Mouse (Mus musculus) stomach, postnatal 0 days (tissue): ENCODE results near the gene Coa5. TPM values are rescaled to one million over a fixed set of nuclear protein-coding genes. Genes with fewer than 3 reads are reported as not detected.
A peak's percentile ranks its signal among the peaks of the same experiment; 100 is the strongest.

ENCODE experiments used
- ATAC-seq: fragments of 200-750 bp; cut with Nextera tagmentation; 2 replicates; pipeline ENCODE4 v1.8.0; 2017; ENCODE audit not compliant: low FRiP score, low TSS enrichment
- DNase-seq: peaks from one replicate; pipeline ENCODE4 v3.0.0-alpha.2; 2016; ENCODE audit warnings: low spot score
- H3K27ac ChIP-seq: fragments of 300-500 bp; sonication (generic); replicated peaks from 2 replicates; pipeline ENCODE4 v1.5.1; 2014; ENCODE audit warnings: mild to moderate bottlenecking, control low read depth
- H3K27me3 ChIP-seq: fragments of 300-500 bp; sonication (generic); 2 replicates; pipeline ENCODE4 v1.6.1; 2014; ENCODE audit warnings: low read length; ENCODE audit not compliant: control insufficient read depth, insufficient read depth
- H3K36me3 ChIP-seq: fragments of 300-500 bp; sonication (generic); 2 replicates; pipeline ENCODE4 v1.6.1; 2014; ENCODE audit warnings: low read length, mixed read lengths; ENCODE audit not compliant: control insufficient read depth, insufficient read depth
- H3K4me1 ChIP-seq: fragments of 300-500 bp; sonication (generic); replicated peaks from 2 replicates; pipeline ENCODE4 v1.6.1; 2014; ENCODE audit warnings: antibody characterized with exemption; ENCODE audit not compliant: control insufficient read depth, insufficient read depth
- H3K4me2 ChIP-seq: fragments of 300-500 bp; sonication (generic); replicated peaks from 2 replicates; pipeline ENCODE4 v1.6.1; 2014; ENCODE audit warnings: low read depth, mild to moderate bottlenecking, control low read depth, moderate library complexity
- H3K4me3 ChIP-seq: fragments of 300-500 bp; sonication (generic); 2 replicates; pipeline ENCODE4 v1.5.1; 2014; ENCODE audit warnings: low read depth, low read length, control low read depth
- H3K9ac ChIP-seq: fragments of 300-500 bp; sonication (generic); 2 replicates; pipeline ENCODE4 v1.6.1; 2014; ENCODE audit warnings: mild to moderate bottlenecking, low read length, control low read depth, mixed read lengths
- H3K9me3 ChIP-seq: fragments of 300-500 bp; sonication (generic); 2 replicates; pipeline ENCODE4 v1.6.1; 2016; ENCODE audit warnings: low read length; ENCODE audit not compliant: control insufficient read depth
- CTCF ChIP-seq: IDR thresholded peaks from 2 replicates; pipeline ENCODE4 v1.5.1; 2016; ENCODE audit warnings: antibody characterized with exemption, low read depth, mild to moderate bottlenecking, moderate library complexity
- EP300 ChIP-seq: optimal IDR thresholded peaks from 2 replicates; pipeline ENCODE3; 2016; ENCODE audit warnings: antibody characterized with exemption
- WGBS: fragments of 180-500 bp; shearing (Covaris S2); extraction: QIAGEN DNeasy Blood & Tissue Kit; methylation state at CpG from one replicate; pipeline ENCODE4 v1.1.7; 2014; 5-methylcytosine and 5-hydroxymethylcytosine counted together
- polyA plus RNA-seq: library from polyadenylated mRNA; unstranded; fragments of >200 nt; fragmentation: Nextera tagmentation; extraction: Ambion mirVana; gene quantifications from 2 replicates; pipeline ENCODE4 v1.2.1, GENCODE M21; 2015

Coa5 gene
- polyA plus RNA-seq, 1 experiment from 2014 or later, result 24.1 TPM

- Histone ChIP-seq H3K36me3 (no peaks in the 10 kb centered on the region; the same call in 1 of the 2 replicates), H3K27me3 (no peaks in the 10 kb centered on the region), H3K9me3 (0 out of 2 replicates have a peak, but pooled peaks cover 3% of the 10 kb centered on the region), H3K4me3 (no peak overlapping the region), H3K4me1 (no peaks in the 10 kb centered on the region), H3K9ac (no peak overlapping the region), H3K27ac (no peak overlapping the region), H3K4me2 (no peak overlapping the region)
- DNase-seq (no peak), ATAC-seq (no peak)
- 93% methylated on average over 4 of the region's 4 CpGs for WGBS
- TF ChIP-seq CTCF (no peak), EP300 (no peak)
These were observed 37.9 kb upstream of the Coa5 start for GRCm38 (mm10) chr1:37467806-37468205.

DNA sequence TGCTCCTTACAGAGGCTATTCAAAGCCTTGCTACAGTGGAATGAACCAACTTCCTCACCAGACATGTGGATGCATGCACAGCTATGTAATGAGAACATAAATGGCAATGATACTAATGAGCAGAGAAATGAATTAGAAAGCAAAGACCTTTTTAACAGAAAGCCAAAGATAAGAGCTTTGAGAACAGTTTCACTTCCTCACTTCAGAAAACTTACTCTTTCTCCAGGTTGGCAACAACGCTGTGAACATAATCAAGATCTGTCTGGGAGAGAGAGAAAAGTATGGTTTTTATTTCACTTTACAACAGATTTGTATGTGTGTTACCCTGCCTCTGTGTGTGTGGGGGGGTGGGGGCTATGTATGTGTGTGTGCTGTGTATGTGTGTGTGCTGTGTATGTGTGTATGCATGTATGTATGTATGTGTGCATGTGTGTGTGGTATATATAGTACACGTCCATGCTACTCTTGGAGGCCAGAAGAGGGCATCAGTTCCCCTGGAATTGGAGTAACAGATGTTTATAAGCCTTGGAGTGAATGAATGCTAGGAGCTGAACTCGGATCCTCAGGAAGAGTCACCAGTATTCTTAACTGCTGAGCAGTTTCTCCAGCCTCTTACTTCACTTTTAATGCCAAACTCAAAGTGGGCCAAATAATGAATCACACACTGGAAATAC is 36.6 kb upstream of the Coa5 start:
- ATAC-seq (no peak), DNase-seq (no peak)
- 74% methylated on average over 3 of the region's 3 CpGs for WGBS

DNA sequence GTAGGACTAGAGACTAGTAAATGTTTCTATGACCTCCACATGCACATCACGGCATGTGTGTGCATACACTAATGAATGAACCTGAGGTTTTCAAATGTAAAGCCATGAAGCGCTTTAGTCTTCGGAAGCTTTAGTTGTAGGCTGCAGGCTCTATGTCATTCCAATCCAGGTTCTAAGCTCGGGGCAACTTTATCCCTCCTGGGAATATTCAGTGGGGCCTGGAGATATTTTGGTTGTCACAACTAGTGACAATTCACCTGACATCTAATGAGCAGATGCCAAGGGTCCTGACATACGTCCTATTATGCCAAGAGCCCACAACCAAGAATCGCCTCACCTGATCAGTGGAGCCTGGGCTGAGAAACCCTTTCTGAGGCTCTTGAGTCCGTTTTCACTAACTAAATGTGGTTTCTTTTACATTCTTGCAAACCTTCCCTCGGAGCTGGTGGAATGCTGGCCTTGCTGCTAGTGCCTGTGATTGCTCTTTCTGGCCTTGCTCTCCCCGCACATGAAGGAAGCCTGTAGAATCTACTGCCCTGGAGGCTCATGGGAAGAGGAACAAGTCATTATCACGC is 35.1 kb upstream of the Coa5 start:
- no peak for DNase-seq

More for the DNA sequence above, 36.6 kb upstream of the Coa5 start:
- no peak for TF ChIP-seq EP300
- TF ChIP-seq CTCF, result peak; percentile 60
- H3K4me3 ChIP-seq, result no peak overlapping the region
- no peaks in the 10 kb centered on the region for H3K27me3 ChIP-seq
- no peak overlapping the region for H3K4me2 ChIP-seq
- H3K36me3 ChIP-seq, result no peaks in the 10 kb centered on the region; the same call in 1 of the 2 replicates
- no peaks in the 10 kb centered on the region for H3K4me1 ChIP-seq
- no peak overlapping the region for H3K9ac ChIP-seq
- H3K27ac ChIP-seq, result no peak overlapping the region
- H3K9me3 ChIP-seq, result 0 out of 2 replicates have a peak, but pooled peaks cover 3% of the 10 kb centered on the region

GRCm38 (mm10) chr1:37457546-37457945 is 27.6 kb upstream of the Coa5 start:
- no peak for DNase-seq
- H3K9me3 ChIP-seq, result no peaks in the 10 kb centered on the region
- H3K36me3 ChIP-seq, result peaks cover 4% of the 10 kb centered on the region
- 88% methylated on average over 7 of the region's 7 CpGs for WGBS
- H3K27ac ChIP-seq, result no peak overlapping the region
- H3K4me3 ChIP-seq, result no peak overlapping the region
- H3K4me2 ChIP-seq, result no peak overlapping the region
- H3K27me3 ChIP-seq, result no peaks in the 10 kb centered on the region
- H3K9ac ChIP-seq, result no peak overlapping the region
- ATAC-seq, result no peak
- H3K4me1 ChIP-seq, result no peaks in the 10 kb centered on the region
- TF ChIP-seq CTCF, result no peak
- no peak for TF ChIP-seq EP300

More for the DNA sequence above, 35.1 kb upstream of the Coa5 start:
- H3K27me3 ChIP-seq, result no peaks in the 10 kb centered on the region
- H3K36me3 ChIP-seq, result no peaks in the 10 kb centered on the region; the same call in 1 of the 2 replicates
- 81% methylated on average over 10 of the region's 10 CpGs for WGBS
- no peak overlapping the region for H3K4me3 ChIP-seq
- H3K9ac ChIP-seq, result no peak overlapping the region
- no peak for TF ChIP-seq EP300
- no peak for TF ChIP-seq CTCF
- H3K9me3 ChIP-seq, result 0 out of 2 replicates have a peak, but pooled peaks cover 3% of the 10 kb centered on the region
- no peak overlapping the region for H3K27ac ChIP-seq
- no peaks in the 10 kb centered on the region for H3K4me1 ChIP-seq
- no peak overlapping the region for H3K4me2 ChIP-seq
- ATAC-seq, result no peak

DNA sequence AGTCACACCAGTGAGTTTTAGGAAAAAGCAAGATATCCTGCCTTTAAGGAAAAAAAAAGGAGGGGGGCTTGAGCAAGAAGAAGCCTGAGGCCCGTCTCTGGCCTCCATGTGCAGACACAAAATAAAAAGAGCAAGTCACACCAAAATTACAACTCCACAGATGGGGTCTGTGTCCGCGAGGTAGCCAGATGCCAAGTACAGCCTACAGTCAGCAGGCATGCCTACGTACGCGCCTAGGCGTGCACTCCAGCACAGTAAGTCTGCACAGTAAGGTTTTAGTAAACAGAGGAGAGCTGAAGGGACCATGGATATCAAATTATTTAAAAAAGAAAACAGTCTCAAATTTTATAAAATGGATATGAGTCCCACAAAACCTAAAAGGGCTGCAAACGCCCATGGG is 21.4 kb upstream of the Coa5 start:
- WGBS, result 92% methylated on average over 8 of the region's 8 CpGs
- Histone ChIP-seq H3K27ac (no peak overlapping the region), H3K9ac (no peak overlapping the region), H3K36me3 (peaks cover 12% of the 10 kb centered on the region), H3K4me3 (no peak overlapping the region), H3K4me2 (no peak overlapping the region), H3K27me3 (no peaks in the 10 kb centered on the region), H3K9me3 (no peaks in the 10 kb centered on the region), H3K4me1 (no peaks in the 10 kb centered on the region)
- DNase-seq (no peak), ATAC-seq (no peak)
- TF ChIP-seq EP300, result no peak
- TF ChIP-seq CTCF, result no peak

DNA sequence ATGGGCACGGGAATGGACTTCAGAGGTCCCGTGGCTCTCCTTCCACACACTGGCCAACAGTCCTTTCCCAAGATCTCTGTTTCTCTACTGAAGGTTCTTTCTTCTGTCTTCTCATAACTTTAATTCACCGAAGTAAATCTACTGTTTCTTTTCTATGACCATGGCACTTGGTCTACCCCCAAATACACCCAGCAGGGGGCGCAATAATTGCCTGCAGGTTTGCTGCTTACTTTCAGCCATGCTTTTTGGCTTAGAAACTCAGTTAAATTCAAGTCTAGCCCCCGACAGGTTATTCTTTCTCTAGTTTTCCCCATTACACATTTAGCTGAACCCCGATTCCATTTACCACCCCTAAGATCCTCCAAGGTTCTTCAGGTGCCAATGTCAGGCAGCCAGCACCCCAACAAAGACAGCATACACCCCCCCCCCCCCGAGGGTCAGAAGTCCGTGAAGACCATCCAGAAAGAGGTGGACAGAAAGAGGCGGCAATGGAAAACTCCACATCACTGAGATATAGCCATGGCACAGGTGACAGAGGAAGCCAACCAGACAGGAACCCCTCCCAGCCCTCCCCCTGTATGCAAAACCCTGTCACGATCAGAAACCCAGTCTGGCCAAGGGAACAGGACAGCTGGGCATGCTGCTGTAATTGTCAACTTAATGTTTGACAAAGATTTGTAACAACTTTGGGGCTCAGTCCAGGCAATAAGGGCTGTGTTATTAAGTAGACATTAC is 18.6 kb upstream of the Coa5 start:
- WGBS, result 74% methylated on average over 10 of the region's 10 CpGs
- Histone ChIP-seq H3K4me3 (no peak overlapping the region), H3K9ac (no peak overlapping the region), H3K27ac (no peak overlapping the region), H3K36me3 (peaks cover 10% of the 10 kb centered on the region; the same call in 1 of the 2 replicates), H3K9me3 (no peaks in the 10 kb centered on the region), H3K27me3 (no peaks in the 10 kb centered on the region), H3K4me2 (no peak overlapping the region), H3K4me1 (no peaks in the 10 kb centered on the region)
- TF ChIP-seq CTCF, result peak; percentile 77
- no peak for TF ChIP-seq EP300
- DNase-seq, result peak; percentile 56
- no peak for ATAC-seq
